Mouse (Mus musculus) heart, adult 9 months (tissue): ENCODE results near the gene Apon.
A peak's percentile ranks its signal among the peaks of the same experiment; 100 is the strongest.
"Not testable (repeated sequence)": the region's sequence is repeated elsewhere in the genome, so short reads cannot be mapped to it uniquely, and the experiment has no call there.

Source experiments
- DNase-seq, 2 experiments: peaks; one replicate each; pipeline ENCODE4 v3.0.0; 2022; ENCODE audit warnings: low spot score in 2 of 2

The Apon gene

GRCm38 (mm10) chr10:128253677-128254255 lies at the start of gene Apon:
Apon (plus strand) TSS chr10:128254096.
- DNase-seq, result no peak

DNA sequence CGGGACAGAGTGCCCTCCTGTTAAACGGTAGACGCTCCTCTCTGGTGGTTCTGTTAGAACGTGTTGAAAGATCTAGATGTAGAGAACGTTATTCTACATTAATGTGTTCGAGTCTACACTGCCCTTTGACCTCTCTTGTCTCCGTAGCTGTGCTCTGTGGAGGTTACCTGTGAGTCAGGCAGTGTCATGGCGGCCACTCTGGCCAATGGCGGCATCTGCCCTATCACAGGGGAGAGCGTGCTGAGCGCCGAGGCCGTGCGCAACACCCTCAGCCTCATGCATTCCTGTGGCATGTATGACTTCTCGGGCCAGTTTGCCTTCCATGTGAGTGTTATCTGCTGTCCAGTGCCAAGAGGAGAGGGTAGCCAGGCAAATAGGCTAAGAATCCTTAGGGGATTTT lies 49.0 kb upstream of the Apon start:
- no peak for DNase-seq

- DNase-seq, result no peak
Measured at GRCm38 (mm10) chr10:128208326-128208725, 45.6 kb upstream of the Apon start.

DNA sequence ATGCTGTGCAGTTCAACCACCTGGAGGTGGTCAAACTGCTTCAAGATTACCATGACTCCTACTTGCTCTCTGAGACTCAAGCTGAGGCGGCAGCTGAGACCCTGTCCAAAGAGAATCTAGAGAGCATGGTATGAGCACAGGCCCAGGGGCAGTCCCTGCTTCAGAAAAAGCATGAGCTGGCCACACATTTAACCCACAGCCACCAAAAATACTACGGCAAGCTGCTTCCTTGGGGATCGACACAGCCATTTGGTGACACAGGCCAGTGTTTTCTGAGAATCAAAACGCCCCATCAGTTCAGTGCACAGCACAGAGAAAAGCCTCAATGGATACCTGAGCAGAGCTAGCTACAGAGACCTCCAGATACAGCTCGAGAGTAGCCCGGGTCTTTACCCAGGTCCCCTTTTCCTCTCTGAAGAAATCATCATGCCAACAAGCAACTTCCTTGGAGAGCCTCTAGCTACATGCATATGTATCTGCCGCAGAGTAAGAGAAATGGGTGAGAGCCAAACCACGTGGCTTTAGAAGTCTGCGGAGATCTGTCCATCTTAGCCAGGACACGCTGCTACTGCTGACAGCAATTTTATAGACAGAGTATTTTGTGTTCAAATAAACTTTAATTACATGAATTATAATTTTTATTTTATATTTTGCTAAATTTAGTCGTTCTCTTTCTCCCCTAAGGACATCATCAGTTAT lies 44.4 kb upstream of the Apon start:
- DNase-seq, result no peak

DNA sequence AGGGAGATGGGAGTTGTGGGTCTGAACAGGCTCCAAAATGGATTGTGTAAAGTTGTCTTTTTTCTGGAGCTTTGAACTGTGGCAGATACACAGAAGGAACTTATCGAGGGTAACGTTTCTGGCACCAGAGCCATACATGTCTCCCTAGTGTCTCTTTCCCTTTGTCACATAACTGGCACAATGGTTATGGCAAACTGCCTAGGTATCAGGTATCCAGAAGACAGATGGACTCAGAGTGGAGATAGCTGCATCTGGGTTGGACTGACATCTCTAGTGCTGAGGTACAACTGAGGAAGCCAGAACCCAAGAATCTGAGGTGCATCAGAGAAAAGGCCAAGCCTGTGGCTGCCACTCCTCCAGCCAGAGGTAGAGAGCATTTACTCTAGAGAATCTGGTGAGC lies 43.8 kb upstream of the Apon start:
- DNase-seq, result no peak

- no peak for DNase-seq
Measured at GRCm38 (mm10) chr10:128210954-128211353, 42.9 kb upstream of the Apon start.

GRCm38 (mm10) chr10:128211390-128212108 lies 42.3 kb upstream of the Apon start, which contains the start of gene Spryd4:
Spryd4 (minus strand) TSS chr10:128211807.
- peak; percentile 82 to 90 for DNase-seq

DNA sequence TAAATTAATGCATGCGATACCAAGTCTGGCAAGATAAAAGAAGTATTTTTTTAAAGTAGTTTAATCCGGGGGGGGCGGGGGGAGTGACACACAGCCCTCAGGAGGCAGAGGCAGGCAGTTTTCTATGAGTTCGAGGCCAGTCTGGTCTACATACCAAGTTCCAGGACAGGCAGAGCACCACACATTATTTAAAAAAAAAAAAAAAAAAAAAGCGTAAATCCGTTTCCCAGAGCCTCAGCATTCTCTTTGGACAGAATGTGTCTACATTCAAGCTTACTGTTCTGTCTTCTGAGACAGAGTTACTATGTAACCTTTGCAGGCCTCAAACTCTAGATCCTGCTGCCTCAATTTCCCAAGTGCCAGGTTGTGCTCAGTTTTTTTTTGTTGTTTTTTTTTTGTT lies 41.7 kb upstream of the Apon start:
- DNase-seq, result no peak

DNA sequence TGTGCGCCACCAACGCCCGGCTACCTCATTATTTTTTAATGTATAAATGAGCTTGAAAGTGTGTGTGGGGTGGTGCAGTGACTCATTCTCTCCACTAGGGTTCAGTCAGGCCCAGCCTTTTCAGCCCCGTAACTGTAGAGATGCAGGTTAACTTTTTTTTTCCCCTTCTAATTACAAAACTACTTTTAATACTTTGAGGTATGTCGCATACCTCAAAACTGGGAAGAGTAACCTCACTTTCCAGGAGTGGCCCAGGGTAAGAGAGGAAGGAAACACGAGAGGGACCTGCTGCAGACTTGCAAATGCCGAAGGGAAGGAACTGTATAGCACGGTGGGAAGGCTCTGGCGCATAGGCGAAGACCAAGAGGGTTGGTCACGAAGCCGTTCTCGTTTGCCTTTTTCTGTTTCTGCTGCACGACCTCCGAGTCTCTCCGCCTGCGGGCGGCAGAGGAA lies 41.0 kb upstream of the Apon start:
- peak; percentile 46 to 72 for DNase-seq

DNA sequence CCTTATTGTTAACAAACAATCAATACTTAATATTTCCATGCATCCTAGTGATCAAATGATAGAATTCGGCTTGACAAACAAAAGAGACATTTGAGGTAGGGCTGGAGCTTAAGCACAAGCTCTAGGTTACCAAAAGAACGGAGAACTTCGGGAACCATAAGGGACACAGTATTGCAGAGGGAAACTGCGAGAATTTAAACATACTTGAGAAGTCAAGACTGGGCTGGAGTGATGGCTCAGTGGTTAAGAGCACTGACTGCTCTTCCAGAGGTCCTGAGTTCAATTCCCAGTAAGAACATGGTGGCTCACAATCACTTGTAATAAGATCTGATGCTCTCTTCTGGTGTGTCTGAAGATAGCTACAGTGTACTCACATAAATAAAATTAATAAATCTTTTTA lies 39.8 kb upstream of the Apon start:
- DNase-seq, result not testable (repeated sequence)

GRCm38 (mm10) chr10:128214981-128215380 lies 38.9 kb upstream of the Apon start:
- no peak for DNase-seq

DNA sequence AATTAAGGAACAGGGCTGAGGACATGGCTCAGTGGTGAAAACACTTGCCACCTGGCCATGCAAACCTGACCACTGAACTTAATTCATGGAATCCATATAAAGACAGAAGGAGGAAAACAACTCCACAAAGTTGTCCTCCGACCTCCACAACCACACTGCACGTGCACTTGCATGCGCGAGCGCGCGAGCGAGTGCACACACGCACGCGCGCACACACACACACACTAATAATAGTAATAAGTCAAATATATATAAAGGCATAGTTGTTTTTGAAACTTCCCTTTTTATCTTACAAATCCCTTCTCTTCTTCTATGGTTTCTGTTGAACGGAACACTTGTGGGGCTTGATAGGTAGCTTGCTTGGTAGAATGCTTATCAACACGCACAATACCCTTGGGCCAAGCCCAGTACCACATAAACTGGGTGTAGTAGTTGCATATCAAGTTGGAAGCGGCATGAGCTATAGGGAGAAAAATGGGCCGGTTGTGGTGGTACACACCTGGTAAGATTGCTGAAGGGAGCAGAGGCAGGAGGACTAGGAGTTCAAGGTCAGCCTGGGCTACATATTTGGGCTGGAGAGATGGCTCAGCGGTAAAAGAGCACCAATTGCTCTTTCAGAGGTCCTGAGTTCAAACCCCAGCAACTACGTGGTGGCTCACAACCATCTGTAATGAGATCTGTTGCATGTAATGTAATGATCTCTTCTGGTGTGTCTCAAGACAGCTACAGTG lies 35.3 kb upstream of the Apon start:
- DNase-seq, result no peak

DNA sequence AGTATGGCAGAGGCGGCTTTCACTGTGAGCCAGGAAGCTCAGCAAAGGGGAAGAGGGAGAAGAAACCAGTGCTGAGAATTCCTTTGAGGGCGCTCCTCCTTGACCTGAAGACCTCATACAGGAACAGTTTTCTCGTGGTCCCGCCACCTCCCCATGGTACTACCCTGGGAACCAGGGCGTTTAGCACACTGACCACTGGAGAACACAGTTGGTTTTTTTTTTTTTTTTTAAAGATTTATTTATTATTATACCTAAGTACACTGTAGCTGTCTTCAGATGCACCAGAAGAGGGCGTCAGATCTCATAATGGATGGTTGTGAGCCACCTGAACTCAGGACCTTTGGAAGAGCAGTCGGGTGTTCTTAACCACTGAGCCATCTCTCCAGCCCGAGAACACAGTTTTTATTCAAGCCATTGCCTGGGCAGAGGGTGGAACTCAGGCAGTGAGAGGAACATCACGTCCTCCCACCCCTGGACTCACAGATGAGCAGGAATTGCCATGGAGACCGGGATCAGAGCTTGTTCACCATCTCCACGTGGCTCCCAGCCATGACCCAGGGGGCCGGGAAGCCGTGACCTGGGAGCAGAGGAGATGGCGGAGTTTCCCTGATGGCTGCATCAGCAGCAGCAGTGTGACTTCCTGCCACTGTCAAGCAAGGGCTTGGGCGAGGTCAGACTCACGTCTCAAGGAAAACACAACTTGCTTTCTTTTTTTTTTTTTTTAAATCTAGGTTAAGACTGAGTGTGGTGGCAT lies 32.2 kb upstream of the Apon start:
- DNase-seq, result no peak

- no peak for DNase-seq
Measured at GRCm38 (mm10) chr10:128225064-128225463, 28.8 kb upstream of the Apon start.

- no peak for DNase-seq
Measured at GRCm38 (mm10) chr10:128225538-128225937, 28.4 kb upstream of the Apon start, which contains the start of gene Mip. Mip (plus strand) TSS chr10:128225838.

- DNase-seq, result no peak
Measured at GRCm38 (mm10) chr10:128227592-128227991, 26.3 kb upstream of the Apon start.

GRCm38 (mm10) chr10:128228009-128228408 lies 25.9 kb upstream of the Apon start:
- DNase-seq, result no peak

DNA sequence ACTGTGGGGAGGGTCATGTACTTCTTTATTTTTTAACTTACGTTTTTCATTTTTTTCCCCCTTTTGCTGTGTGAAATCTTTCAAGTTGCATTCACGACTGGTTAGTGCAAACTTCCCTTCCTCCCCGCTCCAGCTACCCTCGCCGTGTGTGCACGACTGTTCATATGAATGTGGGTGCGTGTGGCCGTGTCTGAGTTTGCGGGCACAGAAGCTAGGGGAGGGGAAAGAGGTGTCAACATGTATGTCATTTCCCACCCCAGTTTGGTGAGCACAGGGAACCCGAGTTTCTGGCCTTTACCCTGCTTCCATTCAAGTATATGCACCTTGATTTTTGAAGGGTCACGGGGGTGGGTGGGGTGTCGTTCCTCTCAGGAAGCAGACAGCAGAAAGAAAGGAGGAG lies 23.3 kb upstream of the Apon start:
- no peak for DNase-seq

GRCm38 (mm10) chr10:128231146-128231545 lies 22.8 kb upstream of the Apon start:
- no peak for DNase-seq

GRCm38 (mm10) chr10:128231697-128232419 lies 22.0 kb upstream of the Apon start, which contains the start of gene Timeless:
Timeless (plus strand) TSS chr10:128232065.
- DNase-seq, result peak; percentile 86 to 89
